Mouse (Mus musculus) neural tube, embryonic 10.5 days (tissue): Measurements from ENCODE around the gene Hspa8.
A peak's percentile ranks its signal among the peaks of the same experiment; 100 is the strongest.
"Not testable (repeated sequence)": the region's sequence is repeated elsewhere in the genome, so short reads cannot be mapped to it uniquely, and the experiment has no call there.

Experiments
- DNase-seq: peaks from one replicate; pipeline ENCODE4 v3.0.0-alpha.2; 2017; ENCODE audit warnings: low spot score; ENCODE audit errors: extremely low spot score

The Hspa8 gene

DNA sequence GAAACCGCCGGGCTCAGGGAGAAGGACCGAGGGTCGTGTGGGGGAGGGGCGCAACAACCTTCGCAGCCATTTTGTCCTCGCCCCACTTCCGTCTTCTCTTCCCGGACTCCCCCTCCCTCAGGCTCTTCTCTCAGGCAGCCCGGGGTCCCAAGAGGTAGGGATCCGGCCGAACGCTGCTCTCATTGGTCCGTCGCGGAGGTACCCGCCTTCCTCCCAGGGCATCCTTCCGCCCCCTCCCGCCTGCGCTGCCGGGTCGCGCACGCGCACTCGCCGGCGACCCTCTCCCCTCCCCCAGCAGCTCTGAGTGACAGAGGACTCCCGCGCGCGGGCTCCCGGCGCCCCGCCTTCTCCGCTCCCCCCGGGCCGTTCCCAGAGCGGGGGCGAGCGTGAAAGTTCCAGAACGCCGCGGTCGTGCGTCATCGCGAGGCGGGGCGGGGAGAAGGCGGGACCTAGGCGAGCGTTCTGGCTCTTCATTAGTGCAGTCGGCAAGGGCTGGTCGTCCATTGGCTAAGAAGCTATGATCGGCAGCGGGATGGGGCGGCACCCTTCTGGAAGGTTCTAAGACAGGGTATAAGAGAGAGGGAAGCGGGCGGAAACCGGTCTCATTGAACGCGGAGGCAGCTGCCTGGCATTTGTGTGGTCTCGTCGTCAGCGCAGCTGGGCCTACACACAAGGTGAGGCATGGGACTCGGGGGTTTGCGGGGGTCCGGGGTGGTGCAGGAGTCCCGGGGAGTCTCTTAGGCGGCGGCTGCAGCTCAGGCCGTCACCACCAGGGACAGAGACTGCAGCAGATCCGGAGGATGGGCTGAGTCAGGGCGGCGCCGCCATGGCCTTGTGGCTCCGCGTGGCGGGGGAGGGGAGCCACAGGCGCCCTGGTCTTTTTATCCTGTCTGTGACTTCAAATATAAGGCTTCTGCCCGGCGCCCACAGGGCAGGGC is at the start of gene Hspa8:
TSS of gene Hspa8 (plus strand) at position 310 of the 938 bp plus-strand sequence.
- DNase-seq, result peak; percentile 99

DNA sequence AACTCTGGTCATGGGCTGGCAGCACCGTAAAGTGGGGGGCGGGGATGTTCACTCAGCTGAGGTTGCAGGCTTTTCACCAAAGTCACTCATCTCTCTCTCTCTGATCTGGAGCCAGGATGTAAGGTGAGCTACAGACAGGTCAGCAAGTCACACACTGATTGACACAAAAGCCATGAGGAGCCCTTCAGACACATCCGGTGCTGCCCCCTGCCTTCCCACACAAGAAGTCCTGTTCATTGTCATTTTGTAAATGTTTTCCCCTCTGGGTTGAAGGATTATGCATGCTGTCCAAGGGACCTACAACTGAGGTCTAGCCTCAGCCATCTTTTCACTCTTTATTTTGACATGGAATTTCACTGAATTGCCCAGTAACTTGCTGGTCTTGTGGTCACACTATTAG is 49.0 kb upstream of the Hspa8 start:
- DNase-seq, result no peak

DNA sequence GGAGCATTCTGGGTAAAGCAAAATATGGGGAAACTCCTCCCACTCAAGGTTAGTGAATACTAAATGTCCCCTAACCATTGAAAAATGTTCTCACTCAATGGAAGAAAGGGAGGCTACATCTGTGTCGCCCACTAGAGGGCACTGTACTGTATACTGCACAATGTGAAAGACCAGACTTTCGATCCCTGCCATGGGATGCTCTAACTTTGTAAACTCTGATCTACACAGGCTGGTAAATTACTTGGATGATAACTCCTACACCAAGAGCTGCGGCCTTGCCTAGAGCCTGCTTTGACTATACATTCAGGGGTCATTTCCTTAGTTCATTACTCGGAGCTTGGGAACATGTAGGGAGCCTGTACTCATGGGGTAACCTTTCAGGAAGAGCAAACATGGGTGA is 44.4 kb upstream of the Hspa8 start:
- DNase-seq, result peak; percentile 58

DNA sequence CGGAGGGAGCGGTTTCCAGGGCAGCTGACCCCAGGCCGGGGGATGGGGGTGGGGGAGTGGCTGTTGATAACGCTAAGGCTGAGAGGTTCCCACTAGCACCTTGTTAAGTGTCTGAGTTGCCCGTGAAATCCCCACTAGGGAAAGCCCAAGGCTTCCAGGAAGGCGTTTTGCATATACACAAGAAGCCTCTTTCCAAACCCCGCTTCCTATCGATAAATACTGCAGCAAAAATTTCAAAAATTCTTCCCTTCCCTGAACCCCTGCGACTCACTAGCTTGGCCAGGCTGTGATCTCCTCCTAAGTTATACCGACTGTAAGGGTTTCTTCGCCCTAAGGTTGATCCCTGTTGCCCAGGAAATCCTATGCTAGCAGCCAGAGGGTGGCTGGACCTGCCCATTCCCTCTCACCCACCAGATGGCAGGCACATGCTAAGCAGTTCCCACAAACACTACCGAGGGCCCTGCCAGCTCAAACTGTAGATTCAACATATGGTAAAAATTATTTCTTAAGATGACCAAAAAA is 43.6 kb upstream of the Hspa8 start:
- DNase-seq, result peak; percentile 69

DNA sequence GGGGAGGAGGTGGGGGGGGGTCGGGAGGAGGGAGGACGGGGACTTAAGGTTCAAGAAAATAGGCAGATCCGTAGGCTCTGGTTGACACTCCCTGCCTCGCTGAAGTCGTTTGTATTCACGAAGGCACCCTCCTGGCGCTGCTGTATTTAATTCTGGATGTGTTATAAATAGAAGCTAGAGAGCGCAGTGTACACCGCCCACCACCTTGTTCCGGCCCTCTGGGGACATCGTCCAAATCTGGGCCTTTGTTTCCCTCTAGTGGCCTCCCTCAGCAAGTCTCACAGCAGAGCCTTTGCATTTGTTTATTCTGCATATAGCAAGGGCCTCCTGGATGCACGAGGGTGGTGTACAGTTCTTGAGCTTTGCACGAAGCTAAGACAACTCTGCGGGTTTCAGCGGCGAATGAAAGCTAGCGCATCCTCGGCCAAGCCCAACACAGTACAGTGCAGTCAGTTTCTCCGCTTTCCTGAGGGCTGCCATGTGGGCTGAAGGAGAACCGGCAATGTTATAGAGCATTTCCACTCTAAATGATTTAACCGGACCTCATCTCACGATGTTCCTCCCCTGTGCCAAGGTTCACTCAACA is 43.0 kb upstream of the Hspa8 start:
- peak; percentile 73 for DNase-seq

DNA sequence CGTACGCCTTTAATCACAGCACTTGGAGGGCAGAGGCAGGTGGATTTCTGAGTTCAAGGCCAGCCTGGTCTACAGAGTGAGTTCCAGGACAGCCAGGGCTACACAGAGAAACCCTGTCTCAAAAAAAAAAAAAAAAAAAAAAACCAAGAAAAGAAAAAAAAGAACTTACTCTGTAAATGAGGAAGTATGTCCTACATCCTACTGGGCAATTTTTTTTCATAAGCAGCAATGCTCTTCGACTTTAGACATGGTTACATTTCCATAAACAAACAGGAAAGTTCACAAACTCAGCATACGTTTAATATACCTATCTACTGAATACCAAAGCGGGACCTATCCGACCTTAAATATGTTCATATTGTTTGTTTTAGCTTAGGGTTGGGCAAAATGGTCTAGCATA is 38.4 kb upstream of the Hspa8 start:
- no peak for DNase-seq

DNA sequence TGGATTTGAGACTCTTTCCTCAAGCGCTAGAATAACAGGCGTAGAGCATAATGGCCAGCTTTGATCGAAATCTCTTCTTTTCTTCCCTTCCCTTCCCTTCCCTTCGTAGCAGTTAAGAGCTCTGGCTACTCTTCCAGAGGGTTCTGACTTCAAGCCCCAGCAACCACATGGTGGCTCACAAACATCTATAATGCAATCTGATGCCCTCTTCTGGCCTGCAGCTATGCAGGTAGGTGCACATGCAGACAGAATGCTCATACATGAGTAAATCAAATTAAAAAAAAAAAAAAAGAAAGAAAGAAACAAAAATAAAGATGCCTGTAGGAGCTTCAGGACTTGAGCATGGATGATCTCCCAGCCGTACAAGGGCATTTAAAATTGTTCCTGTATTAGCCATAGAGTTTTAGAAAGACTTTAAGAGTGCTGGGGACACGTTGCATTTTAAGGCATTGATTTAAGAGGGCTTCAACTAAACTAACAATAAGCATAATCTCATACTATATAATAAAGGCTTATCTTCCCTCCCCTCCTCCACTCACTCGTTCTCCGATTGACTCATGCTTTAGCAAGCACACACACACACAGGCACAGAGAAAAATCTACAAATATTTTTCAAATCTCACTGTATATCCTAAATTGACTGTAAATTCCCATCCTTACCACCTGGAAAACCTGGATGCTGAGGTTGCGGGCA is 35.8 kb upstream of the Hspa8 start:
- no peak for DNase-seq

DNA sequence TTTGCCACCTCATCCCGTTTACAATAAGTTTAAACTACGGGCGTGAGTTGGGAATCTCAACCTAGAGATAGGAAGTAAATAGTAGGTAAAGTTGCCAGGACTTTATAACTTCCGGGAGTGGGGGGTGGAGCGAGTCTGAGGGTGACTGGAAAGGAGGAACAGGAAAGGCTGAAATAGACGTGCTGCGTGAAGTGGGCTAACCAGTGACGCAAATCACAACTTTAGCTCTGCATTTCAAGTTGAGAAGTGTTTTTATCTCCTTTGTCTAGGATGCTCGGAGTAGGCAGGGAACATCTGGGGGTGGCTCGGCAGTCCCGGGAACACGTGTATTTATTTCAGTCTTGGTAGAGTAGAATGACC is 35.2 kb upstream of the Hspa8 start:
- DNase-seq, result no peak

DNA sequence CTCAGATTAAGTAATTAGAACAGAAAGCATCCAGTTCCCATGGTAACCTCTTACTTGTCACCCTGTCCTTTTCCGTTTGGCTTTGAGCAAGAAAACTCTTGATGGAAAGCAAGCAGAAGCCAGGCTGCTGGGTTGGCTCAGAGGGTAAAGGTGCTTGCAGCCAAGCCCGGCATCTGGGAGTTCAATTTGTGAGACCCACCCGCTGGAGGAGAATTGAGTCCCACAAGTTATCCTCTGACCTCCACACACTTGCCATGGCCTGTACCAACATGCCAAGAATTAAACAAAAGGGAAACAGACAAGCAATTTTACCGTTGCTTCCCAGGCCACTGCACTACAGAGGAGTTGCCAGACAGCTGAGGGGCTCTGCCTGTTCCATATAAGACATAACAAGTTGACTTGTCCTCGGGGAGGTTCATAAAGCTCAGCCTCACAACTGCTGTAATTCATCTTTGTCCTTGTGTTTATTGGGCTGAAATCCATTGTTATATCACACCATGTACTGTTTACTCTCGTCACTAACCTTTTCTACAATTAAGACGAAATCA is 34.7 kb upstream of the Hspa8 start:
- no peak for DNase-seq

DNA sequence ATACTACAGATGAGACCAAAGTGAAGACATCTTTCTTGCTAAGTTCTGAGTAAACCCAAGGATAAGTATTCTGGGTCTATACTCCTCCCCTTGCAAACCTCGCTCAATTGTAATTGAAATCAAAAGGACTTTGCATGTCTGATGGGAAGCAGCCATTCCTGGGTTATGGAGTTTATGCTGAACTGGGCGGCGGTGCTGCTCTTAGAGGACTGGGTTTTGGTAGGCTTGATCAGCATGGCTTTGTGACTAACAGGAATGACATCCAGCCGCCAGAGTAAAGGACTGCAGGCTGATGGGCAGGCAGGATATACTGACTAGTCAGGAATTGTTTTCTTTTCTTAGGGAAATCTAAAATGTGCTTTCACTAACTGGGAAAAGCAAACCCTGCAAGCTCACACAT is 32.8 kb upstream of the Hspa8 start:
- DNase-seq, result no peak

DNA sequence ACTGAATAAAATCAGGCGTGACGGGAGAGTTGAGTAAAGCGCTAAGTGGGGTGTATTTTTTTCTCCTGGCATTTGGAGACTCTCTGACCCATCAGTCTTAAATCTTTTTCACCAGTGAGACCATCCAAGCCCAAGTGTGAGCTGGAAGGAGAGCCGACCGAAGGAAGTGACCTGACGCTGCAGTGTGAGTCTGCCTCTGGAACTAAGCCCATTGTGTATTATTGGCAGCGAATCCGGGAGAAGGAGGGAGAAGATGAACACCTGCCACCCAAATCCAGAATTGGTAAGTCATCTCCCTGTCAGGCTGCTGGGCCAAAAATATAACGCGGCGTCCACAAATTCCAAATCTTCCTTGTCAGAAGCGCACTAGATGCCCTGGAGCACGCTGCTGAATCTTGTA is 28.5 kb upstream of the Hspa8 start:
- DNase-seq, result no peak

DNA sequence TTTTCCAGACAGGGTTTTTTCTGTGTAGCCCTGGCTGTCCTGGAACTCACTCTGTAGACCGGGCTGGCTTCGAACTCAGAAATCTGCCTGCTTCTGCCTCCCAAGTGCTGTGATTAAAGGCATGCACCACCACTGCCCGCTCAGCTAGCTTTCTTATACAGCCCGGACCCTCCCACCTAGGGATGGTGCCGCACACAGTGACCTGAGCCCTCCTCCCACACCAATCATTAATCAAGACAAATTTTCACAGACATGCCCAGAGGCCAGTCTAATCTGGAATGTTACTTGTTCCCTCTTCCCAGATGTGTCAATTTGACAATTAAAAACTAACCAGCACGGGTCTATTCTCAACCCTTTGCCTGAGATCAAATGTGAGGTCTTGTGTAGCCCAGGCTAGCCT is 27.6 kb upstream of the Hspa8 start:
- DNase-seq, result not testable (repeated sequence)

DNA sequence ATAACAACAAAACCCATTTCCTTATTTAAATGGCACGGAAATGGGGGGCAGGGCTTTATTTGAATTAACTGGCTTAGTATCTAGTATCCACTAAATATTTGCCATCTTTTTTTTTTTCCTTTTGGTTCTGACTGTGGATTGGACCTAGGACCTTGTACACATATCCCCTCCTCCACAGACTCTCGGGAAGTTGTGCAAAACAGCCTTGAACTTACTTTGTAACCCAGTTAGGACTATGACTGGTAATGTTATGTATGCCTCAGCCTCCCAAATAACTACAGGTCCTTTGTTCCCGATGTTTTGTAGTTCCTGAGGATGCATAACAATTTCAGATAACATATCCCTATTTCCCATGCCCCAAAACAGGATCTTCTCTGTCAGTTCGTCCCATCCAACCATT is 26.9 kb upstream of the Hspa8 start:
- DNase-seq, result no peak

DNA sequence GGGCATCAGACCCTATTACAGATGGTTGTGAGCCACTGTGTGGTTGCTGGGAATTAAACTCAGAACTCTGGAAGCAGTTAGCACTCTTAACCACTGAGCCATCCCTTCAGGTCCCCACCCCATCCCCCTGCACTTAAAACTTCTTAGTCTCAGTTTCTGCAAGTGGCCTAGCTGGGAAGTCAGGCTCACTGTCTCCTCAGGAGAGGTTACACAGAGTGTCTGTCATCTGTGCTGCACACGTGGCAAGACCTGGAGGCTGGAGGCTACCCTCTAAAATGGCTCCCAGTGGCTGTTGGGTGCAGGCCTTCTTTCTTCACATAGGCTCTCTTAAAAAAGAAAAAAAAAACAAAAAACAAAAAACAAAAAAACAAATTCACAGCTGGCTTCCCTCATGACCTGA is 24.7 kb upstream of the Hspa8 start:
- no peak for DNase-seq

DNA sequence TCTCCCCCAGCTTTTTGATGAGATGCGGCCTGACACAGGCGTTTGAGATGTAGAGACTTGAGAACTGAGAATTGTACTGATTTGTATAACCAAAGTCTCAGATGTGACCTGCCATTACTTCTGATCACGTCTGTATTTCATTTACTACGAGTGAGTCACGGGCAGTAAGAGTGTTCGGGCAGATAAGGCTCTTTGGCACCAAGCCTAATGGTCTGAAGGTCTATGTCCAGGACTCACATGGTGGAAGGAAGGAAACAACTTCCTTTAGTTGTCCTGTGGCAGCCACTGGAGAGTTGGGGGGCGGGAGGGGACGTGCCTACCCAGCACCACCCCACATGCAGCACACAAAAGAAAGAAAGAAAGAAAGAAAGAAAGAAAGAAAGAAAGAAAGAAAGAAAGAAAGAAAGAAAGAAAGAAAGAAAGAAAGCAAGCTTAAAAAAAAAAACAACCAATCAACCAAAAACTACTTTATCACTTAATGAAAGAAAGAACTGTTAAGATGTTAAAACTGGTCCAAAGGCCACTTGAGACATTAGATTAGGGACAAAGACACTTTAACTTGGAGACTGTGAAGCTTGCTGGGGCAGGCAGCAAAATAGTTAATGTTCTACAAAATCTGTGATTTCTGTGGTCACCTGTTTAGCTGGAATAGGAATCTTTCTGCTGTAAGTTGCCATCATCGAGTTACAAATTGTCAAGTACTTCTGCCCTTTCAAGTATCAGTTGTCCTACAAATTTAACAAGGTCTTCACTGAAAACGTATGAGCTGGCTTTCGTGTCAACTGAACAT is 24.1 kb upstream of the Hspa8 start:
- DNase-seq, result no peak

DNA sequence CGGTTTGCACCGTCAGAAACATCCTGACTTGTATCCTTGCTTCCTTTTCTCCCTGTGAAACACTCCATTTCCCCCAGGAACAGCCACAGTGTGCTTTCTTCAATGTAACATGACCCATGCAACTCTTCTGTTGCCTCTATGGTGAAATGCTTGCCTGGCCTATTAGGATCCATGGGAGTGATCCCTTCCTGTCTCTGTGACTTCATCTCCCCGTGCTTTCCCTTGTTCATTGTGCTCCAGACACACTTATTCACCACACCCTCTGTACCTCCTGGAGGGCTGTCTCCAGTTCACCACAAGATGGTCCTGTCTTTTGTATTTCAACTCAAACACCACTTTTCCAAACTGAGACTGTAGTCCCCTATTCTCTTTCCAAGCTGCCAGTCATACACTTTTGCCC is 20.7 kb upstream of the Hspa8 start:
- DNase-seq, result no peak

DNA sequence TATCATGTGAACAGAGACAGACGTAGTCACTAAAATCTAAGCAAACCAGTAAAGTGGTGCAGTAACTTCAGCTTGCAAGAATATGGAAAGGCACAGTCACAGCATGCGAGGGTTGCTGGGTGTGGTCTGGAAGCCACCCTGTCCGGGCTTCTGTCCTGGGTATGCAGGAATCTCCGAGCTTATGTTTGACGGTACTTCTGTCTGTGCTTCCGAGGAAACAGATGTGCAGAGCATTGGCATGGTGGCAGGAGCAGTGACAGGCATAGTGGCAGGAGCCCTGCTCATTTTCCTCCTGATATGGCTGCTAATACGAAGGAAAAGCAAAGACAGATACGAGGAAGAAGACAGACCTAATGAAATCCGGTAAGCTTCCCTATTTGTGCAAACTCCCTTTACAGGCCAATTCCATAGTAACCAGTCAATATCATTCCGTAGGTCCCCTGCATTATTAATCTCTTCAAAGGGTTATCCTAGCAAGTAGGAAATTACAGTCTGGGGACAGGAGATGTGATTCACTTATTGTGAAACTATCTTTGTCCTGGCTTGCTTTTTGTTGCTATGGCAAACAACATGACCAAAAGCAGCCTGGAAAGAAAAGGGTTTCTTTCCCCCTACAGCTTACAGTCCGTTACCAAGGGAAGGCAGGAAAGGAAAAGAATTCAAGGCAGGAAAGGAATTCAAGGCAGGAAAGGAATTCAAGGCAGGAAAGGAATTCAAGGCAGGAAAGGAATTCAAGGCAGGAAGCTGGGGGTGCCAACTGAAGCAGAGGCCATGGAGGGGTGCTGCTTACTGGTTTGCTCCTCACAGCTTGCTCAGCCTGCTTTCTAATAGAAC is 19.7 kb upstream of the Hspa8 start:
- no peak for DNase-seq

DNA sequence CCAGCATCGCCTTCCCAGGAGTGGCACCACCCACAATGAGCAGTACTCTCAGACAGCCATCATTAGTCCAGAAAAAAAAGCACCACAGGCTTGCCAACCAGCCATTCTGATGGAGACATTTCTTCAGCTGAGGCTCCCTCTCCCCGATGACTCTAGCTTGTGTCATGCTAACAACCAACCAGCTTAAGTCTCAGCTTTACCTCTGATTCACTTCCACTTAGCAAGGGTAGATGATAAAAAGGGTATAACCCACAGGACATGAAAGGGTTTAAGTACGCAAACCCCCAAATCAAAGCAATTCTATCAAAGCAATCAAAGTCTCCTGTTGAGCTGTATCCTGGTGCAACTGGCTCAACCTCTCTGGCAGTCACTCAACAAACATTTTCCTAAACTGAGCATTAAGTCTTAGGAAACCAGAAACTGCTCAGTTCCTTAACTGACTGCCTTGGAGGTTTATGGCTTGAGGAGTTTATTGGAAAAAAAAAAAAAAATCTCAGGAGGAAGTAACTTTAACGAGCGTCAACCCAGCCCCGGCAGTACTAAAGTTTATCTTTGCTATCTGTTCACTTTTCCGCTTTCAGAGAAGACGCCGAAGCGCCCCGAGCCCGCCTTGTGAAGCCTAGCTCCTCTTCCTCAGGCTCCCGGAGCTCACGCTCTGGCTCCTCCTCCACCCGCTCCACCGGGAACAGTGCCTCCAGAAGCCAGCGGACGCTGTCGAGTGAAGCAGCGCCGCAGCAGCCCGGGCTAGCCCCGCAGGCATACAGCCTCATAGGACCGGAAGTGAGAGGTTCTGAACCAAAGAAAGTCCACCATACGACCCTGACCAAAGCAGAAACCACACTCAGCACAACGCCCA is 18.8 kb upstream of the Hspa8 start:
- no peak for DNase-seq

DNA sequence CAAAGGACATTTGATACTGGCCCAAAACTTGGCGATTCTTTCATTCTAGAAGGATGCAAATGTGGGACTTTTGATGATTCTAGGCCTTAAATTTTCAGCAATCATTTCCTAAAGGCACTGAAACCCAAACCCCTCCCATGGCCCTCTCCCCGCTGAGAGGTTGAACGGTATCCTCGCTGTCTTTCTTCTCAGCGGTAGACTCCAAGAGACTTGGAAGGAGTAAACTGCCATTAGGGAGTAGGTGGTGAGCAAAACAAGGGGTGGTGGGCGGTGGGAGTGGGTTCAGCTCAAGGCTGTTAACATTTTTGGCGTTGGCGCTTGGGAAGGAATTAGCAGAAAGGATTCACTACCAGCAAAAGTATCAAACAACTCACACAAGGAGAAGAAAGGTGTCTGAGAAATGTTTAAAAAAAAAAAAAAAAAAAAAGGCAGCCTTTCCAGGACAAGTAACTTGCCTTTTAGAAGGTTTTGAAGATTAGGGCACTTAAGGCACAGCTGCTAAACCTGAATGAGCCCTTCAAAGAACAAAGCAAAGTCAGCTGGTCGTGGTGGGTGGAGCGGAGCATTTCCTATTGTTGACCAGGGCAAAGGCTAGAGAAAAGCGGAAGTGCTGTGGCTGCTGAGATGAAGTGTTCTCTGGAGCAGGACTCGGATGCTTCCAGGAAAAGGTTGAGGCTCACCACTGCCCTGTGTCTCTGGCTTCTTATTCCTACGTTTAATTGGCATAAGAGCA is 17.0 kb upstream of the Hspa8 start:
- peak; percentile 36 for DNase-seq
